Mouse (Mus musculus): ENCODE data around the gene Ankrd31. TPM values are rescaled to one million over a fixed set of nuclear protein-coding genes. Genes with fewer than 3 reads are reported as not detected.
"Not testable (repeated sequence)": the region's sequence is repeated elsewhere in the genome, so short reads cannot be mapped to it uniquely, and the experiment has no call there.

The Ankrd31 gene
- polyA plus RNA-seq, 1 experiment from 2014 or later = 0.03 TPM

DNA sequence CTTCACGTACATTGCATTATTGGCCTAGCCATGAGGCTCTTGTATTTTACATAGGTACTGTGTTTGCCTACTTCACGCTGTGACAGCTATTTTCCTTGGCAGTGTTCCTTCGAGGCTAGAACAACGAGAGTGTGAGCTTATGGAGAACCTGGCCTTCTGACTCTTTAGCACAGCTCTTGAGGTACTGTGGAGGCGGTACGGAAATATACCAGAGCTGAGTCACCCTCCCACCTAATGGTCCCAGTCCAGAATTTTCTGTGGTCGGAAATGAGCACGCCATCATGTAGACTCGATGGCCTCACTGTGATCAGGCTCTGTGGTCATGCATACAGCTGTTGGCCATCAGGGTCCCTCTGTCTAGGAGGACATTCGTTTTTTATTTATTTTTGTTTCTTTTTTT lies 191.6 kb downstream of the Ankrd31 start:
- no peaks in the 10 kb centered on the region for H3K27me3 ChIP-seq (replicated peaks; ENCODE audit: control insufficient read depth, insufficient read depth, low read length)
- no peaks in the 10 kb centered on the region for H3K36me3 ChIP-seq (ENCODE audit: control insufficient read depth, insufficient read depth, low read length)
- DNase-seq (ENCODE audit: low spot score) = no peak
- H3K27ac ChIP-seq (ENCODE audit: low read depth) = no peak overlapping the region
- no peak overlapping the region for H3K9ac ChIP-seq (ENCODE audit: low read length)
- no peaks in the 10 kb centered on the region for H3K4me1 ChIP-seq (replicated peaks; ENCODE audit: control insufficient read depth, insufficient read depth, low read length)
- WGBS = 83% methylated on average over 10 of the region's 10 CpGs
- H3K4me2 ChIP-seq (ENCODE audit: low read length) = no peak overlapping the region
- ATAC-seq (replicated peaks; ENCODE audit: low FRiP score, low TSS enrichment, low read depth) = no peak
- H3K4me3 ChIP-seq (ENCODE audit: low read depth, low read length) = no peak overlapping the region
- H3K9me3 ChIP-seq (ENCODE audit: control insufficient read depth, low read length) = no peaks in the 10 kb centered on the region

DNA sequence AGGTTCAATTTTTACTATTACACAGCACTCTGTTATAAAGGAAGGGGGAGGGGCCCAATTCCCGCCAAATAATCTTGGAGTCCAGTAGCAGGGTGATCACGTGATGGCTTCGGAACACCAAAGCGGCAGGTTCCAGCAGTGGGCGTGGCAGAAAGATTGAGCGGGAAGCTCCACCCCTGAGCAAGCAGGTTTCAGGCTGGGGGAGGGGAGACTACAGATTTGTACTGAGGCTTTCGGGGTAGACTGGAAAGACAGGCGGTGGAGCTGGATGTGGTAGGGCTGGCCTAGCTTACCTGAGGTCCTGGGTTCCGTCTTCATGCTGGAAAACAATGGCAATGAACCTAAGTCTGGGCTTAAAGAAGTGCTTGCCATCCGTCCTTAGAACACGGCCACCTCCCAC lies 193.4 kb downstream of the Ankrd31 start:
- not testable (repeated sequence) for H3K9me3 ChIP-seq (ENCODE audit: control insufficient read depth, low read length); H3K27me3 ChIP-seq (replicated peaks; ENCODE audit: control insufficient read depth, insufficient read depth, low read length); H3K4me3 ChIP-seq (ENCODE audit: low read depth, low read length); ATAC-seq (replicated peaks; ENCODE audit: low FRiP score, low TSS enrichment, low read depth); H3K4me1 ChIP-seq (replicated peaks; ENCODE audit: control insufficient read depth, insufficient read depth, low read length); H3K4me2 ChIP-seq (ENCODE audit: low read length); H3K36me3 ChIP-seq (ENCODE audit: control insufficient read depth, insufficient read depth, low read length); H3K27ac ChIP-seq (ENCODE audit: low read depth); H3K9ac ChIP-seq (ENCODE audit: low read length); DNase-seq (ENCODE audit: low spot score)
- WGBS = 80% methylated on average over 11 of the region's 11 CpGs

DNA sequence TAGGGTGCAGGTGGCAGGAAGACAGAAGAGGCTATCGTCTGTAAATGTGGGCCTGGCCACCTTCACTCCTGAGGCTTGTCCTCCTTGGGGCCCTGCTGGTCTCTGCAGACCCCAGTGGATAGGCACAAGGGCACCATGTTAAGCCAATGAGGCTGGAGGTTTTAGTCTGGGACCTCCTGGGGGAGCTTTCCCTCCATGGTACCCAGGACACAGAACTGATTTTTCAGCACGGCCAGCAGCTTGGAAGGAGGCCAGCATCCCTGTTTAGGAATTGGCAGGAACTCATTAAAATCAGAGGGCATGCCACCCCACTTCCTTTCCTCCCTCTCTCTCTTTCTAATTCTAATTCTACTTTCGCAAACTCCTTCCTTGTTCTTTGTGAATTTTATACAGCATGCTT lies 195.5 kb downstream of the Ankrd31 start:
- Histone ChIP-seq H3K36me3 (ENCODE audit: control insufficient read depth, insufficient read depth, low read length) (no peaks in the 10 kb centered on the region), H3K27ac (ENCODE audit: low read depth) (no peak overlapping the region), H3K4me2 (ENCODE audit: low read length) (no peak overlapping the region), H3K9ac (ENCODE audit: low read length) (no peak overlapping the region), H3K9me3 (ENCODE audit: control insufficient read depth, low read length) (no peaks in the 10 kb centered on the region), H3K4me1 (replicated peaks; ENCODE audit: control insufficient read depth, insufficient read depth, low read length) (no peaks in the 10 kb centered on the region), H3K4me3 (ENCODE audit: low read depth, low read length) (no peak overlapping the region), H3K27me3 (replicated peaks; ENCODE audit: control insufficient read depth, insufficient read depth, low read length) (no peaks in the 10 kb centered on the region)
- ATAC-seq (replicated peaks; ENCODE audit: low FRiP score, low TSS enrichment, low read depth) = no peak
- DNase-seq (ENCODE audit: low spot score) = no peak
- 58% methylated on average over 3 of the region's 3 CpGs for WGBS

DNA sequence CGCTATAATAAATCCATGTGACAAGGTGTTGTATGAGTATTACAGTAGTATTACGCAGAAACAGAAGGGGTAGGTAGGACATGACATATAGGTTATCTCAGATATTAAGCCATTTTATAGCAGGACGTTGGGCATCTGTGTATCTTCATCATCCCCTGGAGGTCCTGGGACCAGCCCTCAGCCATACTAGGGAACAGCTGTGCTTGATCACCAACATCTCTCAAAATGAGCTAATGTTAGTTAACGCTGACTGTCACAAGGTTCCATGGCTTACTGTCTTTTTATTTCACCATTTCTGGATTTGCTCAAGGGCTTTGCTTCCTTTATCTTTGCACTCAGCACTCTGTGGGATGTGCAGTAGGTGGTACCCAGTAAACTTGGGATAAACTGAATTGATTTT lies 197.7 kb downstream of the Ankrd31 start:
- WGBS = 74% methylated on average over 4 of the region's 4 CpGs
- H3K27me3 ChIP-seq (replicated peaks; ENCODE audit: control insufficient read depth, insufficient read depth, low read length) = no peaks in the 10 kb centered on the region
- DNase-seq (ENCODE audit: low spot score) (no peak), ATAC-seq (replicated peaks; ENCODE audit: low FRiP score, low TSS enrichment, low read depth) (no peak)
- no peaks in the 10 kb centered on the region for H3K36me3 ChIP-seq (ENCODE audit: control insufficient read depth, insufficient read depth, low read length)
- H3K9me3 ChIP-seq (ENCODE audit: control insufficient read depth, low read length) = no peaks in the 10 kb centered on the region
- no peak overlapping the region for H3K9ac ChIP-seq (ENCODE audit: low read length)
- H3K4me1 ChIP-seq (replicated peaks; ENCODE audit: control insufficient read depth, insufficient read depth, low read length) = no peaks in the 10 kb centered on the region
- H3K4me2 ChIP-seq (ENCODE audit: low read length) = no peak overlapping the region
- H3K4me3 ChIP-seq (ENCODE audit: low read depth, low read length) = no peak overlapping the region
- H3K27ac ChIP-seq (ENCODE audit: low read depth) = no peak overlapping the region

DNA sequence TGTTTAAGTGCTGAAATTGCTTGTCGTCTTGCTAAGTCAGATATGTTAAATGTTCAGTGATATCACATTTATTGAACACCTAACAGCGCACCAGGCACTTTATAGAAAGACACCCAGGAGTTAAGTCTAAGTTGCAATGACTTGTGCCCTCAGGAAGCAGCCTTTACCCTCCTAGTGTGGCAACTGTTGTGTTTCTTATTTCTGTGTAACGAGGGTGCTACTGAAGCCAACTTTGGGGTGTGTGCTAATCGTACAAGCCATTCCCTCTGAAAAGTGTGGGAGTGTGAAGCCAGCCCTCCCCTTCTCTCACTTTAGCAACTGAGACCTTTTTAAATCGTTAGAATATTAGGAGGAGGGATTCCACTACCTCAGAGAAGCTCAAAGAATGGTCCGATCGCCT lies 199.7 kb downstream of the Ankrd31 start:
- Histone ChIP-seq H3K27me3 (replicated peaks; ENCODE audit: control insufficient read depth, insufficient read depth, low read length) (no peaks in the 10 kb centered on the region), H3K4me2 (ENCODE audit: low read length) (no peak overlapping the region), H3K36me3 (ENCODE audit: control insufficient read depth, insufficient read depth, low read length) (no peaks in the 10 kb centered on the region), H3K4me1 (replicated peaks; ENCODE audit: control insufficient read depth, insufficient read depth, low read length) (no peaks in the 10 kb centered on the region), H3K27ac (ENCODE audit: low read depth) (no peak overlapping the region), H3K9me3 (ENCODE audit: control insufficient read depth, low read length) (no peaks in the 10 kb centered on the region), H3K9ac (ENCODE audit: low read length) (no peak overlapping the region), H3K4me3 (ENCODE audit: low read depth, low read length) (no peak overlapping the region)
- WGBS = 85% methylated on average over 7 of the region's 7 CpGs
- DNase-seq (ENCODE audit: low spot score) = no peak
- ATAC-seq (replicated peaks; ENCODE audit: low FRiP score, low TSS enrichment, low read depth) = no peak

DNA sequence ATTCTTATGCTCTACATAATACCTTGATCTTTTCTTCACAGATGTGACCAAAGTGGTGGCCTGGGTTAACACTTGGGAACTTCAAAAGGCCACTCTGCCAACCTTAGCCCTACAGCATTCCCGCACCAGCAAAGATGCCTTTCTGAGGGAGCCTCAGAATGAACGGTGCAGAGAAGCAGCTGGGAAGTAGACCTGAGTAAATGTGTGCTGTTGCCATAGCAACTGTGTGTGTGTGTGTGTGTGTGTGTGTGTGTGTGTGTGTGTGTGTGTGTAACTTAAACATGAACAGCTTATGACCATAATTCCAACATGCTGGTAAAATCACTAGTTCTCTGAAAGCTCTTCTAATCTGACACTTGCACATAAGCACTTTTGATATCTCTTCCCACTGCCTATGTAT lies 203.8 kb downstream of the Ankrd31 start:
- H3K9ac ChIP-seq (ENCODE audit: low read length) = no peak overlapping the region
- H3K4me1 ChIP-seq (replicated peaks; ENCODE audit: control insufficient read depth, insufficient read depth, low read length) = no peaks in the 10 kb centered on the region
- no peak overlapping the region for H3K27ac ChIP-seq (ENCODE audit: low read depth)
- H3K9me3 ChIP-seq (ENCODE audit: control insufficient read depth, low read length) = no peaks in the 10 kb centered on the region
- no peak overlapping the region for H3K4me3 ChIP-seq (ENCODE audit: low read depth, low read length)
- H3K36me3 ChIP-seq (ENCODE audit: control insufficient read depth, insufficient read depth, low read length) = no peaks in the 10 kb centered on the region
- WGBS = 39% methylated on average over 2 of the region's 2 CpGs
- no peaks in the 10 kb centered on the region for H3K27me3 ChIP-seq (replicated peaks; ENCODE audit: control insufficient read depth, insufficient read depth, low read length)
- no peak for DNase-seq (ENCODE audit: low spot score)
- ATAC-seq (replicated peaks; ENCODE audit: low FRiP score, low TSS enrichment, low read depth) = no peak
- H3K4me2 ChIP-seq (ENCODE audit: low read length) = no peak overlapping the region

DNA sequence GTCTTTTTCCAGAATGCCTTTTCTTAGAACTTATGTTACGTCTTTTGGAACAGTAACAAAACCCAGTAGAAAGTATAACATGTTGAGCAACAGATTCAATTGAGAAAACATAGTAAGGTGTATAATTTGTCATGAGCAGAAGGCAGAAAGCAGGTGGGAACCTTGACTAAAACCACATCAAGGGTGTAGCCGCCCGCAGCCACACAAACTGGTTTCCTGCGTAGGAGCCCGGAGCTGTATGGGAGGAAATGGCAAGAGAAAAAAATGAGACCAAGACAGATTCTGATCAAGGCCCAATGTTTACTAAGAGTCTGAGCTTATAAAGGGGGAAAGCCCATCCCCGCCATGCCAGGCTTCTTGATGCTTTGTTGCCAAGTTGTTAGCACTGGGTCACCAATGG lies 208.4 kb downstream of the Ankrd31 start:
- no peak overlapping the region for H3K4me2 ChIP-seq (ENCODE audit: low read length)
- H3K4me1 ChIP-seq (replicated peaks; ENCODE audit: control insufficient read depth, insufficient read depth, low read length) = no peaks in the 10 kb centered on the region
- WGBS = 86% methylated on average over 6 of the region's 6 CpGs
- no peak overlapping the region for H3K4me3 ChIP-seq (ENCODE audit: low read depth, low read length)
- H3K36me3 ChIP-seq (ENCODE audit: control insufficient read depth, insufficient read depth, low read length) = no peaks in the 10 kb centered on the region
- no peaks in the 10 kb centered on the region for H3K9me3 ChIP-seq (ENCODE audit: control insufficient read depth, low read length)
- H3K27me3 ChIP-seq (replicated peaks; ENCODE audit: control insufficient read depth, insufficient read depth, low read length) = no peaks in the 10 kb centered on the region
- no peak overlapping the region for H3K9ac ChIP-seq (ENCODE audit: low read length)
- no peak overlapping the region for H3K27ac ChIP-seq (ENCODE audit: low read depth)
- ATAC-seq (replicated peaks; ENCODE audit: low FRiP score, low TSS enrichment, low read depth) = no peak
- DNase-seq (ENCODE audit: low spot score) = no peak

Other genes with a start within 250 kb of the Ankrd31 start
- 11.0 and 12.1 TPM in 2 replicates for gene Polk, start 205.7 kb upstream of the Ankrd31 start, polyA plus RNA-seq (2014; fragmentation: Nextera tagmentation; extraction: Ambion mirVana)
- gene Col4a3bp, start 205.7 kb upstream of the Ankrd31 start, polyA plus RNA-seq (2014; fragmentation: Nextera tagmentation; extraction: Ambion mirVana) = 12.6 and 12.7 TPM in 2 replicates
- gene Hmgcr, start 77.3 kb upstream of the Ankrd31 start, polyA plus RNA-seq (2014; fragmentation: Nextera tagmentation; extraction: Ambion mirVana) = 115 and 127 TPM in 2 replicates
- 0.44 and 0.45 TPM in 2 replicates for gene Gcnt4, start 176.4 kb downstream of the Ankrd31 start, polyA plus RNA-seq (2014; fragmentation: Nextera tagmentation; extraction: Ambion mirVana)

Measured in intestine, embryonic 14.5 days (tissue).